Mouse (Mus musculus) thymus, postnatal 4 days (tissue): ENCODE measurements around the gene Spin1.

ENCODE experiments used
- DNase-seq: peaks from one replicate; pipeline ENCODE4 v3.0.0; 2021

Spin1 gene

GRCm38 (mm10) chr13:51147106-51147505 is 46.4 kb downstream of the Spin1 start:
- no peak for DNase-seq

- no peak for DNase-seq
Observed at GRCm38 (mm10) chr13:51152966-51153669, 52.4 kb downstream of the Spin1 start.

- DNase-seq = no peak
Observed at GRCm38 (mm10) chr13:51153670-51154030, 53.0 kb downstream of the Spin1 start.

- no peak for DNase-seq
Observed at GRCm38 (mm10) chr13:51155178-51156013, 54.7 kb downstream of the Spin1 start.

GRCm38 (mm10) chr13:51156014-51156386 is 55.3 kb downstream of the Spin1 start:
- DNase-seq = no peak

- no peak for DNase-seq
Observed at GRCm38 (mm10) chr13:51157291-51157690, 56.6 kb downstream of the Spin1 start.

GRCm38 (mm10) chr13:51161672-51162071 is 61.0 kb downstream of the Spin1 start:
- DNase-seq = no peak

GRCm38 (mm10) chr13:51162246-51162645 is 61.6 kb downstream of the Spin1 start:
- DNase-seq = no peak

GRCm38 (mm10) chr13:51166711-51167110 is 66.0 kb downstream of the Spin1 start:
- DNase-seq = no peak

- DNase-seq = no peak
Observed at GRCm38 (mm10) chr13:51170215-51170614, 69.5 kb downstream of the Spin1 start.

GRCm38 (mm10) chr13:51170691-51171680 is 70.3 kb downstream of the Spin1 start, which contains the start of gene Nxnl2:
TSS of gene Nxnl2 (plus strand) at chr13:51171022.
- DNase-seq = peak; percentile 87

GRCm38 (mm10) chr13:51172601-51173000 is 71.9 kb downstream of the Spin1 start:
- no peak for DNase-seq

- DNase-seq = no peak
Observed at GRCm38 (mm10) chr13:51178932-51179331, 78.3 kb downstream of the Spin1 start.

GRCm38 (mm10) chr13:51179362-51179761 is 78.7 kb downstream of the Spin1 start:
- no peak for DNase-seq

GRCm38 (mm10) chr13:51182236-51182635 is 81.6 kb downstream of the Spin1 start:
- DNase-seq = no peak

GRCm38 (mm10) chr13:51184896-51185295 is 84.2 kb downstream of the Spin1 start:
- no peak for DNase-seq

GRCm38 (mm10) chr13:51190336-51190735 is 89.7 kb downstream of the Spin1 start:
- DNase-seq = peak; percentile 32

- DNase-seq = no peak
Observed at GRCm38 (mm10) chr13:51191416-51192140, 90.9 kb downstream of the Spin1 start.

GRCm38 (mm10) chr13:51193893-51194292 is 93.2 kb downstream of the Spin1 start:
- DNase-seq = no peak

- DNase-seq = no peak
Observed at GRCm38 (mm10) chr13:51197699-51198098, 97.0 kb downstream of the Spin1 start.

GRCm38 (mm10) chr13:51198186-51198585 is 97.5 kb downstream of the Spin1 start:
- no peak for DNase-seq
